Mouse (Mus musculus) hindbrain, embryonic 15.5 days (tissue): ENCODE measurements around the gene Saal1. TPM values are rescaled to one million over a fixed set of nuclear protein-coding genes. Genes with fewer than 3 reads are reported as not detected.
"Not testable (repeated sequence)": the region's sequence is repeated elsewhere in the genome, so short reads cannot be mapped to it uniquely, and the experiment has no call there.

ENCODE experiments used
- ATAC-seq: fragments of 200-750 bp; cut with Nextera tagmentation; 2 replicates; pipeline ENCODE4 v1.8.0; 2017; ENCODE audit warnings: low read depth, moderate number of reproducible peaks, moderate TSS enrichment; ENCODE audit not compliant: low FRiP score
- H3K27ac ChIP-seq: fragments of 300-500 bp; sonication (generic); replicated peaks from 2 replicates; pipeline ENCODE4 v1.5.1; 2015; ENCODE audit warnings: mild to moderate bottlenecking, inconsistent platforms
- H3K27me3 ChIP-seq: fragments of 300-500 bp; sonication (generic); 2 replicates; pipeline ENCODE4 v1.6.1; 2015; ENCODE audit warnings: control low read depth, inconsistent platforms
- H3K36me3 ChIP-seq: fragments of 300-500 bp; sonication (generic); 2 replicates; pipeline ENCODE4 v1.6.1; 2015; ENCODE audit warnings: control low read depth, inconsistent platforms
- H3K4me1 ChIP-seq: fragments of 300-500 bp; sonication (generic); replicated peaks from 2 replicates; pipeline ENCODE4 v1.6.1; 2015; ENCODE audit warnings: control low read depth, inconsistent platforms
- H3K4me2 ChIP-seq: fragments of 300-500 bp; sonication (generic); 2 replicates; pipeline ENCODE4 v1.6.1; 2015; ENCODE audit warnings: moderate library complexity, mild to moderate bottlenecking, inconsistent platforms
- H3K4me3 ChIP-seq: fragments of 300-500 bp; sonication (generic); 2 replicates; pipeline ENCODE4 v1.5.1; 2015; ENCODE audit warnings: mild to moderate bottlenecking, inconsistent platforms
- H3K9ac ChIP-seq: fragments of 300-500 bp; sonication (generic); 2 replicates; pipeline ENCODE4 v1.6.1; 2015; ENCODE audit warnings: inconsistent platforms
- H3K9me3 ChIP-seq: fragments of 300-500 bp; sonication (generic); 2 replicates; pipeline ENCODE4 v1.6.1; 2016; ENCODE audit warnings: control low read depth, inconsistent platforms
- WGBS: fragments of 180-500 bp; shearing (Covaris S2); methylation state at CpG from one replicate; pipeline ENCODE4 v1.1.7; 2015; 5-methylcytosine and 5-hydroxymethylcytosine counted together
- polyA plus RNA-seq: library from polyadenylated mRNA; unstranded; fragments of >200 nt; fragmentation: Nextera tagmentation; extraction: Ambion mirVana; gene quantifications from 2 replicates; pipeline ENCODE4 v1.2.1, GENCODE M21; 2015

Saal1 gene
- polyA plus RNA-seq, 1 experiment from 2014 or later, result 16.1 TPM

DNA sequence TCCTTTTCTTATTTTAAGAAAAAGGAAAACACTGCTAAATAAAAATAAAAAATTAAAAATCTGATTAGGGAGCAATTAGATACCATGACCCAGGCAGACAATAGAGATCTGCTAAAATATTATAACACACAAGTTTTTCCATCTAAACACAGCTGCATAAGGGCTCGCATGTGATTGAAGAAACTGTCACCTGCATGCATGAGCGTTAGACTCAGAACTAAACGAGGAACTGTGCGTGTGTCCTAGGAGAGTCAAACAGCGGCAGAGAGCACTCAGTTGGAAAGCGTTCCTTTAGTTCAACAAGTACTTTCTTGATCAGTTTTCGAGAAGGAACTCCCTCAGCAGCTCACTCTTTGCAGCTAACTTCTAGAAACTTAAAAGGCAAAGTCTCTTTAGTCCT lies 31.4 kb downstream of the Saal1 start:
- not testable (repeated sequence) for H3K36me3 ChIP-seq, H3K4me3 ChIP-seq, H3K9me3 ChIP-seq, H3K9ac ChIP-seq, H3K27me3 ChIP-seq, H3K27ac ChIP-seq, H3K4me1 ChIP-seq, ATAC-seq, H3K4me2 ChIP-seq
- 85% methylated on average over 7 of the region's 7 CpGs for WGBS

DNA sequence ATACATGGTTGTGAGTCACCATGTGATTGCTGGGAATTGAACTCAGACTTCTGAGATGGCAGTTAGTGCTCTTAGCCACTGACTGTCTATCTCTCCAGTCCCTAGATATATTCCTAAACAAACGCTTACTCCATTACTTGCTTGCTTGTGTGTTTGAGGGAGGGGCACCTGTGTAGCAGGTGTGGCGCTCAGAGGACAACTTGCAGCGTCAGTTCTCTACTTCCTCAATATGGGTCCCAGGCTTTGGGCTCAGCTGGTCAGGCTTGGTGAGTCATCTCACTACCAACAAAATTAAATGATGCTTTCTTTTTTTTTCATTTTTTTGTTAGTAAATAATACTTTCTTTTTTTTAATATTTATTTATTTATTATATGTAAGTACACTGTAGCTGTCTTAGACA lies 32.1 kb downstream of the Saal1 start:
- ATAC-seq, result no peak
- Histone ChIP-seq H3K9ac (no peak overlapping the region), H3K27me3 (no peaks in the 10 kb centered on the region), H3K4me2 (no peak overlapping the region), H3K4me1 (0 out of 2 replicates have a peak, but pooled peaks cover 3% of the 10 kb centered on the region), H3K36me3 (no peaks in the 10 kb centered on the region), H3K9me3 (no peaks in the 10 kb centered on the region), H3K4me3 (no peak overlapping the region), H3K27ac (no peak overlapping the region)
- WGBS, result 98% methylated on average over 3 of the region's 3 CpGs

GRCm38 (mm10) chr7:46676808-46677360 lies 33.6 kb downstream of the Saal1 start:
- Histone ChIP-seq H3K36me3 (no peaks in the 10 kb centered on the region), H3K27me3 (no peaks in the 10 kb centered on the region), H3K4me1 (0 out of 2 replicates have a peak, but pooled peaks cover 3% of the 10 kb centered on the region), H3K27ac (0 out of 2 replicates have a peak overlapping the region, but pooled peaks have one; percentile 26), H3K9me3 (no peaks in the 10 kb centered on the region), H3K4me2 (no peak overlapping the region), H3K9ac (no peak overlapping the region), H3K4me3 (no peak overlapping the region)
- 50% methylated on average over 5 of the region's 5 CpGs for WGBS
- ATAC-seq, result peak; percentile 61

DNA sequence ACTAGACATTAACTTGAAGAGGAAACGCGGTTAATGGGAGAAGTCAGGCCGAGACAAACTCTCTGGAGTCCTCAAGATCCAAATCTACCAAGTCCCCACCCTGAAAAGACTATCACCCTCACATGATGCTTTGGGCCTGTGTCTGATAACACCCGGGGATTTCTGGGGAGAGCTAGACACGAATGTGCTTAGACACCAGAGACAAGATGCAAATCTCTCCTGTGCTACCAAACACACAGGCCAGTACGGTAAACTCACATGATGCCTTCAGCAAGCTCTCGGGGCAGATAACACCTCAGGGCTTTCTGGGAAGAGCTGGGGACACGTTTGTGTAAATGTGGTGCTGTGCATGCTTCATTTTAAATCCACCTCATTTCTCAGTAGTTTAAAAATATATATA lies 34.6 kb downstream of the Saal1 start:
- Histone ChIP-seq H3K27ac (no peak overlapping the region), H3K4me2 (no peak overlapping the region), H3K4me1 (0 out of 2 replicates have a peak, but pooled peaks cover 3% of the 10 kb centered on the region), H3K27me3 (no peaks in the 10 kb centered on the region), H3K9ac (no peak overlapping the region), H3K9me3 (no peaks in the 10 kb centered on the region), H3K4me3 (no peak overlapping the region), H3K36me3 (no peaks in the 10 kb centered on the region)
- 84% methylated on average over 8 of the region's 8 CpGs for WGBS
- ATAC-seq, result no peak

GRCm38 (mm10) chr7:46675061-46675460 lies 35.4 kb downstream of the Saal1 start:
- Histone ChIP-seq H3K27ac (no peak overlapping the region), H3K4me2 (no peak overlapping the region), H3K27me3 (no peaks in the 10 kb centered on the region), H3K36me3 (no peaks in the 10 kb centered on the region), H3K9me3 (no peaks in the 10 kb centered on the region), H3K4me3 (no peak overlapping the region), H3K4me1 (0 out of 2 replicates have a peak, but pooled peaks cover 3% of the 10 kb centered on the region), H3K9ac (no peak overlapping the region)
- 93% methylated on average over 7 of the region's 7 CpGs for WGBS
- no peak for ATAC-seq

DNA sequence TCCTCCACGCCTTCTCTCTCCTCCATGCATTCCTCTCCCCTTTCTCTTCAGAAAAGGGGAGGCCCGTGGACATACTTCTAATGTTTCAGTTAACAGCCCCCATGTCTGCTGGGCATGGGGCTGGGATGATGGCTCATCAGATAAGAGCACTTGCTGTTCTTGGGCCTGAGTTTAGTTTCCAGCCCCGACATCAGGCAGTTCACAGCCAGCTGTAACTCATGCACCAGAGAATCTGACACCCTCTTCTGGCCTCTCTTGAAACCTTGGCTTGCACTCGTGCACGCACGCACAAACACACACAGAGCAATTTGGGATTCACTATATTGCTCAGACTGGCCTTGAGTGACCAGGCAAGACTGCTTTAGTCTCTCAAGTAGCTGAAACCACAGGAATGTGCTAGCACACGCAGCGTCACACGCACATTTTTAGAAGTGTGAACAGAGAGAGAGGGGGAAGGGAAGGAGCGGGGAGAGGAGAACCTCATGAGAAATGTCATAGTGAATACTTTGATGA lies 38.3 kb downstream of the Saal1 start, which contains the start of gene Tph1:
Gene Tph1 (minus strand): TSS at position 378 of the 513 bp plus-strand sequence.
- no peak within 1 kb of the TSS for H3K9ac ChIP-seq
- H3K9me3 ChIP-seq, result no peaks in the 10 kb centered on the region

DNA sequence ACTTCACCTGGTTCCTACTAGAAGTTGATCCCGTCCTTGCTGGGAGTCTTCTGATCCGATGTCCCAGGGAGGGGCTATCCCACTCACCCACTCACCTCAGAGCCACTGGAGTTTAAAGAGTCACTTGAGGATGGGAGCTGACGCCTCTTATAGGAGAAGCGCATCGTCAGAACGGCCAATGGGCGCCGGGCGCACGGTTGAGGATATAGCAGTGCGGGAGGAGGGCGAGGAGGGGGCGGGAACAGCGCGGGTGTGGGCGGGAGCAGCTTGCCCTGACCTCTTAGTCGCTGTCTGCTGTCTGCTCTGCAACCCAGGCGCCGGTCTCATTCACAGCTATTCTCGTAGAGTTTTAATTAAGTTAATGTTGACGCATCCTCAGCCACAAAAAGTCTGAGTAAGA lies 43.2 kb downstream of the Saal1 start:
- no peaks in the 10 kb centered on the region for H3K36me3 ChIP-seq
- H3K27me3 ChIP-seq, result no peaks in the 10 kb centered on the region
- under 1% methylated on average over 21 of the region's 21 CpGs for WGBS
- no peak overlapping the region for H3K9ac ChIP-seq
- H3K4me2 ChIP-seq, result peak overlapping the region; percentile 44
- H3K4me3 ChIP-seq, result 0 out of 2 replicates have a peak overlapping the region, but pooled peaks have one; percentile 7
- H3K4me1 ChIP-seq, result 0 out of 2 replicates have a peak, but pooled peaks cover 2% of the 10 kb centered on the region
- no peak overlapping the region for H3K27ac ChIP-seq
- ATAC-seq, result peak; percentile 54; the same call in 1 of the 2 replicates
- H3K9me3 ChIP-seq, result no peaks in the 10 kb centered on the region

More for the DNA sequence above, 38.3 kb downstream of the Saal1 start, which contains the start of gene Tph1:
- H3K4me2 ChIP-seq, result no peak within 1 kb of the TSS
- no peaks in the 10 kb centered on the region for H3K27me3 ChIP-seq
- H3K4me1 ChIP-seq, result 0 out of 2 replicates have a peak, but pooled peaks cover 2% of the 10 kb centered on the region
- no peak within 1 kb of the TSS for H3K4me3 ChIP-seq
- no peak within 1 kb of the TSS for H3K27ac ChIP-seq
- H3K36me3 ChIP-seq, result no peaks in the 10 kb centered on the region
- ATAC-seq, result no peak
- 71% methylated on average over 10 of the region's 10 CpGs for WGBS

DNA sequence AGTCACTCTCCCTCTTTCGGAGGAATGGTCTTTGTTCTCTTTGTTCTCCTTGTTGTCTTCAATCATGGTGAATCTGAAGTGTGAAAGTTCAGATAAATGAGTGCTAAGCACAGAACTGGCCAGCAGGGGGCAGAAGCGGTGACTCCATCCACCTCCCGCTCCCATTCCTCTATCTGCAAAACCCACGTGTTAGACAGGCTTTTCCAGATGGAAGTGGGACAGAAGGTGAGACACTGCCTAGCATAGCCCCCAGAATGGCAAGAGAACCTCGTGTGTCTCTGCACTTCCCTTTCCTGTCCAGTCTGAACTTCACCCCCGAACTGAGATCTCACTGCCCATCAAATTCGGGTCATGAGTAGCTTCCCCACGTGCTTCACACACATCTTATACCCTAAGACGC lies 45.2 kb downstream of the Saal1 start:
- H3K27me3 ChIP-seq, result no peaks in the 10 kb centered on the region
- H3K9ac ChIP-seq, result no peak overlapping the region
- no peak overlapping the region for H3K27ac ChIP-seq
- H3K4me1 ChIP-seq, result peaks cover 7% of the 10 kb centered on the region; the same call in 1 of the 2 replicates
- ATAC-seq, result no peak
- 39% methylated on average over 9 of the region's 9 CpGs for WGBS
- no peak overlapping the region for H3K4me2 ChIP-seq
- no peaks in the 10 kb centered on the region for H3K9me3 ChIP-seq
- no peaks in the 10 kb centered on the region for H3K36me3 ChIP-seq
- no peak overlapping the region for H3K4me3 ChIP-seq

DNA sequence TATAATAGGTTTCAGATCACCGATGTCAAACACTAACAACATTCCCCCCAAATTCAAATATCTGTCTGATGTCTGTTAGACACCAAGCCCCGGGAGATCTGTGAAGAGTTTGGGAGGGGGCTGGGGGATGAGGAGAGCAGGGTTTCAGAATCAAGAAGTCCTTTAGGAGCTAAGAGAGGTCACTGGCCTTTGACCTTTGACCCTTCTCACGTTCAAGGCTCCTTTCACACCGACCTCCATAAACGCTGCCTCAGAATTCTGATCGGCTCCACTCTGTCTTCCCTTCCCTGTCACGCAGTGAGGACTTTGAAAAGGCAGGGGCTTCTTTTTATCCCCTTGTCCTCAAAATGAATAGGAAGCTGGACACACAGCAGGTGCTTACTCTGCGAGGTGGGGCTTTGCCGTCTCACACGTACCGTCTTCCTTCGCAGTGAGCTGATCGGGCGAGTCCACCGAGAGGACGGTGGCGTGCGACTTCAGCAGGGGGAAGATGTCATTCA lies 48.8 kb downstream of the Saal1 start:
- ATAC-seq, result no peak
- H3K4me1 ChIP-seq, result peaks cover 4% of the 10 kb centered on the region; the same call in 1 of the 2 replicates
- no peaks in the 10 kb centered on the region for H3K36me3 ChIP-seq
- H3K27ac ChIP-seq, result no peak overlapping the region
- WGBS, result 15% methylated on average over 18 of the region's 18 CpGs
- H3K4me3 ChIP-seq, result 0 out of 2 replicates have a peak overlapping the region, but pooled peaks have one; percentile 3
- H3K9ac ChIP-seq, result no peak overlapping the region
- H3K27me3 ChIP-seq, result no peaks in the 10 kb centered on the region
- H3K4me2 ChIP-seq, result peak overlapping the region; percentile 42
- H3K9me3 ChIP-seq, result no peaks in the 10 kb centered on the region

DNA sequence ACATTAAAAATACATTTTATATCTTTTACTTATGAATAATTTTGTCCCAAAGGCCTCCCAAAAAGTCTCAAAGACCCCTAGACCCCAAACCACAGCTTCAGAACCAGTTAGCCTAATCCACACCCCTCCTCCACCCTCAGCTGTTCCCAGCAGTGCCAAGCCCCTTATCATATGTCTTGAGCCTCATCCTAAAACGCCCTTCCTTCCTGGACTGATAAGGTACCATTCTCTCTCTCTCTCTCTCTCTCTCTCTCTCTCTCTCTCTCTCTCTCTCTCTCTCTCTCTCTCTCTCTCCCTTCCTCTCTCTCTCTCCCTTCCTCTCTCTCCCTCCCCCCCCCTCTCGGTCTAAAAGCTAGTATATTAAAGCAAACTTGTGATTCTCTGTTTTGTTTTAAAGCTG lies 58.2 kb downstream of the Saal1 start:
- no peaks in the 10 kb centered on the region for H3K9me3 ChIP-seq
- ATAC-seq, result no peak
- H3K9ac ChIP-seq, result no peak overlapping the region
- H3K27ac ChIP-seq, result no peak overlapping the region
- WGBS, result 81% methylated on average over 2 of the region's 2 CpGs
- no peaks in the 10 kb centered on the region for H3K36me3 ChIP-seq
- no peaks in the 10 kb centered on the region for H3K27me3 ChIP-seq
- no peak overlapping the region for H3K4me2 ChIP-seq
- no peak overlapping the region for H3K4me3 ChIP-seq
- H3K4me1 ChIP-seq, result no peaks in the 10 kb centered on the region

DNA sequence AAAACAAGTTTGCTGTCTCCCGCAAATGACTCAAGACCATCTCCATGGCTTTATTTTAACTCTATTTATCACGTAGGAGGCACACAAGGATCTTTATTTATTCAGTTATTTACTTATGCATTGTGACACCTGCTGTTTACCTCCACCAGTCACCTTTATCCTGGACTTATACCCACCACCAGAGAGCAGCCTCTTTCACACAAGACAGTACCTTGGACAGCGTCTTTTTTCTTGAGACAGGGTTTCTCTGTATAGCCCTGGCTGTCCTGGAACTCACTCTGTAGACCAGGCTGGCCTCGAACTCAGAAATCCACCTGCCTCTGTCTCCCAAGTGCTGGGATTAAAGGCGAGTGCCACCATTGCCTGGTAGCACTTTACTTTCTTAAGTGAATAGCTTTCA lies 60.2 kb downstream of the Saal1 start:
- not testable (repeated sequence) for H3K4me2 ChIP-seq, ATAC-seq, H3K36me3 ChIP-seq, H3K4me1 ChIP-seq, H3K9me3 ChIP-seq, H3K4me3 ChIP-seq, H3K9ac ChIP-seq, H3K27me3 ChIP-seq, H3K27ac ChIP-seq
- 55% methylated on average over 5 of the region's 5 CpGs for WGBS

- no peaks in the 10 kb centered on the region for H3K4me1 ChIP-seq
- no peak overlapping the region for H3K4me2 ChIP-seq
- 65% methylated on average over 4 of the region's 4 CpGs for WGBS
- no peaks in the 10 kb centered on the region for H3K36me3 ChIP-seq
- H3K4me3 ChIP-seq, result no peak overlapping the region
- H3K9me3 ChIP-seq, result no peaks in the 10 kb centered on the region
- ATAC-seq, result no peak
- H3K27ac ChIP-seq, result no peak overlapping the region
- no peaks in the 10 kb centered on the region for H3K27me3 ChIP-seq
- H3K9ac ChIP-seq, result no peak overlapping the region
These were observed 61.9 kb downstream of the Saal1 start for GRCm38 (mm10) chr7:46648431-46649140.
